Mouse (Mus musculus): ENCODE data around the gene Dera.

Dera gene

DNA sequence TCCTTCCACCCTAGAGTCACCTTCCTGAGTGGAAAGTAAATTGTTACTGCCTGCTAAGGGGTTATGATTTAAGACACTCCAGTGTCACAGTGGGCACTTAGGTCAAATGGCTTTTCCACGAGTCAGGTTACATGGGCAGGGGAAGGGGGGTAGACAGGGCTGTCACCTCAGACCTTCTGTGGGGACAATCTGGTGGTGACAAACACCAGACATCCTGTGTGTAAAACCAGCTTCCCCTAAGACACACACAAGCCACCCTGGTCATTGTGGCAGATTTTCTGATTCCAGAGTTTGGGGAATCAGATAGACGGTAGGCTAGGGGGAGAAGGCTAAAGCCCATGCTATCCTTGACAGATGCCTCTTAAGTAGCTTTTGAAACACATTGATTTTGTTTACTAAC lies 41.1 kb downstream of the Dera start:
- in situ Hi-C loops (cut with MboI; ENCODE audit: low pct_unique_long_range_greater_than_20kb in 1 of 2, low sequenced_read_pairs in 2 of 2, unreplicated experiment in 1 of 2), result no loop called here

DNA sequence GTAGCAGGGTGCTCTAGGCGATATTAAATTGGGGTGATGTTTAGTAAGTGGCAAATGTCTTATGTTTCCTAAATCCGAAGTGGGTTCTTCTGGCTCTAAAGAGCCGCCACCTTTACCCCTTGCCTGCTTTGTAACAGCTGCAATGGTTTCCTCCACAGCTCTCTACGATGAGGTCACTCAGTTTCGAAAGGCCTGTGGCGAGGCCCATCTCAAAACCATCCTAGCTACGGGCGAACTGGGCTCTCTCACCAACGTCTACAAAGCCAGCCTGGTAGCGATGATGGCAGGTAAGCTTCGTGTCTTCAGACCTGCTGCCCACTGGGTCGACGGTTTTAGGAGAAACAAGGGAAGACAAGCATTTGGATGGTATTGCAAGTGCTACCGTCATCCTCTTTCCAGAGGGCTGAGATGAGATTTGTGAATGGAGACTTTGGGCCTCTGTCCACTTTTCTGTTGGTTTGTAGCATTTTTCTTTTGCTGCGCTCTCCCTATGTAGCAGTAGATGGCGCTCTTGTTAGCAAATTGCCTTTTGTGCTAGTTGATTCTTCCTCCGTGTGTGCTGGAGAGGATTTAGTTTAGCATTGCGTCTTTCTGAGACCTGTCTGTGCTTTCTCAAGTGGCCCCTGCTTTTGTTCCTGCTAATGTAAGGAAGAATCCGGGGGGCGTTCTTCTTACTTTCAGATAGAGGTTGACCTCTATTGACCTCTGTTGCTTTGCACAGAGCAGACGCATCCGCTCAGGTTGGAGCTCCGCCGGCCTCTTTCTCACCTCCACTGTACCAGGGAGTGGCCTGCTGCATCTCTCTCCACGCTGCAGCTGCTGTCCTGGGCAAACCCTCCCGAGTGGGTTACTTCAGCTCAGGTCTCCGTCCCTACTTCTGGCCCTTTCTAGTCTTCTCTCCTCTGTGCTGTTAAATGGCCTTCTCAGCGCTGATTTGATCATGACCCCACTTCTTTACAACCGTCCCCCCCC lies 42.5 kb downstream of the Dera start:
- in situ Hi-C loops (cut with MboI; ENCODE audit: low pct_unique_long_range_greater_than_20kb in 1 of 2, low sequenced_read_pairs in 2 of 2, unreplicated experiment in 1 of 2), result no loop called here

DNA sequence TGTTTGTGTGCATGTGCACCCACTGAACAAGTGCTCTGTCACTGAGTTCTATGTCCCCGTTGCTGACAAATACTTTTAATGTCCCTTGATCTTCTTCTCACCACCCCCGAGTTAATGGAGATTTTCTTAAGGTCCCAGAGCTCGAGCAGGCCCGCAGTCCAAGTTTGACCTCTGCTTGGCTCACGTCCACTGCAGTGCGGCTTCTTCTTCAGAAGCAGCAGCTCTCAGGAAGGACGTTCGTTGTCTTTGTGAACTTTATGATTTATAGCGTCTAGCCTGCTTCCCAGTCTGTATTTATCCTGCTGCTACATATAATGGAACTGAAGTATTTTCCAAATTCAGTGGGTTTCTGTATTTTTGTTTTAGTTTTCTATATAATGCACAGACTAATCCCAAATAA lies 44.9 kb downstream of the Dera start:
- in situ Hi-C loops (cut with MboI; ENCODE audit: low pct_unique_long_range_greater_than_20kb in 1 of 2, low sequenced_read_pairs in 2 of 2, unreplicated experiment in 1 of 2), result no loop called here

DNA sequence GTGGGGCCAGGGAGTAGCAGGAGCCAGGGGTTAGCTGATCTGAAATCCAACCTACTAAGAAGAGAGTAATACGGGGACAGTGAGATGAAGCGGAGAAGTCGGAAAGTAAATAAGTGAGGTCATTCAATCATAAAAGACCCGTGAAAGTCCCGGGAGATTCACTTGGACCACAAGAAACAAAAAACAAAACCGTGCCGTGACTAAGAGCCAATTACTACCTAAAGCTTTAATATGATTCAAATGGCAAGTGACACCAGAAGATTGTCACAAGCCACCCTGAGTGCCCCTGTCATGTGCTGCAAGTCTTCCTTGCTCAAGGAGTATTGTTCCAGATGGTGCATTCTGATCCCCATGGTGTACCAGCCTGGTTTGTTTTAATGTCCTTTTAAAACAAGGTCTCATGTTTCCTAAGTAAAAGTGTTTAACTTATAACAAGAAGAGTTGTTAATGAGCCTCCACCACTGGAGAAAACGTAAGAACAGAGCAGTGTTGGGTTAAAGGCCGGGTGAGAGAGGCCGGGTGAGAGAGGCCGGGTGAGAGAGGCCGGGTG lies 49.2 kb downstream of the Dera start:
- in situ Hi-C loops (cut with MboI; ENCODE audit: low pct_unique_long_range_greater_than_20kb in 1 of 2, low sequenced_read_pairs in 2 of 2, unreplicated experiment in 1 of 2), result no loop called here

DNA sequence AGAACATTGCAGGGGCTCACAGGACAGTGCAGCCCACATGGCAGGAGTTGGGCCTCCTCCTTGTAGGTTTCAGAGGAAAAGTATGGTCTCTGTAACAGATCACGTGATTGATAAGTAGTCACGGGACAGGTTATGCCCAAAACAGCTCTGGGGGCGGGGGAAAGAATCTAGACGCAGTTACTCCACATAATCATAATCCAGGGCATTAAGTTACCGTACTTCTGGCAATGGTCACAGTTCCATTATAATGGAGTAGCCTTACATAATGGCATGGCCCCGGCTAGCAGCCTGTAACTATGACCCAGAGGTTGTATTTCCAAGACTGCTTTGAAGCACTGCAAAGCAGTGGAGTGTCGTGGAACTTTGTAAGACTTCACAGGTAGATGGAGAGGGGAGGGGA lies 49.8 kb downstream of the Dera start:
- in situ Hi-C loops (cut with MboI; ENCODE audit: low pct_unique_long_range_greater_than_20kb in 1 of 2, low sequenced_read_pairs in 2 of 2, unreplicated experiment in 1 of 2), result no loop called here

DNA sequence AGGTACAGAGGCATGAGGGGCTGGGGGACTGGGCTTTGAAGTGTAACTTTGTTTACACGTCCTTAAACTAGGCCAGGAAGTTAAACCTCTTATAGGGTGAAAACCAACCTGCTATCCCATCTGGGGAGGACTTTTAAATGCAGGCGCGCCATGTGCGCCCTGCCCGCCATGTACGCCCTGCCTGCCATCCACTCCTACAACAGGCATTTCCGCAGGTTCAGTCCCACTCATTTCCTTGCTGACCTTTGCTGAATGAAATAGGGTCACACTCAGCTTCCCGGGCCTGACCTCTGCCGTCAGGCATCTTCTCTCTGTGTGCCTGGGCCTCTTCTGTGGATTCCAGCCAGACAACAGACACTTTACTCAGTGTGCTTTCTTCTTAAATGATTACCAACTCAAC lies 50.3 kb downstream of the Dera start:
- in situ Hi-C loops (cut with MboI; ENCODE audit: low pct_unique_long_range_greater_than_20kb in 1 of 2, low sequenced_read_pairs in 2 of 2, unreplicated experiment in 1 of 2), result no loop called here

DNA sequence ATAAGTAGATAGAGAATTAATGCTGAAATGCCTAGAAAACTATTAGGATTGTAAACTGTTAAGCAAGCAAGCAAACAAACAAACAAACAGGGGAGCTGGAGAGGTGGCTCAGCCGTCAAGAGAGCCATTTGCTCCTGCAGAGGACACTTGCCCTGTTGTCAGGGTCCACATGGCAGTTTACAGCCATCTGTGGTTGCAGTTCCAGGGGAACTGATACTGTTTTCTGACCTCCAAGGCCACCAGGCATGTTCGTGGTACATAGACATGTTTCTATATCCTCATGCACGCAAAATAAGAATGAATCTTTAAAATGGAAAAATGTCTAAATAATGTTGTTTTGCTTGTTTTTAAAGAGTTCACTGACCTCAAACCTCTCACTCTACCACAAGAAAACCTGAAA lies 52.0 kb downstream of the Dera start:
- in situ Hi-C loops (cut with MboI; ENCODE audit: low pct_unique_long_range_greater_than_20kb in 1 of 2, low sequenced_read_pairs in 2 of 2, unreplicated experiment in 1 of 2), result no loop called here

DNA sequence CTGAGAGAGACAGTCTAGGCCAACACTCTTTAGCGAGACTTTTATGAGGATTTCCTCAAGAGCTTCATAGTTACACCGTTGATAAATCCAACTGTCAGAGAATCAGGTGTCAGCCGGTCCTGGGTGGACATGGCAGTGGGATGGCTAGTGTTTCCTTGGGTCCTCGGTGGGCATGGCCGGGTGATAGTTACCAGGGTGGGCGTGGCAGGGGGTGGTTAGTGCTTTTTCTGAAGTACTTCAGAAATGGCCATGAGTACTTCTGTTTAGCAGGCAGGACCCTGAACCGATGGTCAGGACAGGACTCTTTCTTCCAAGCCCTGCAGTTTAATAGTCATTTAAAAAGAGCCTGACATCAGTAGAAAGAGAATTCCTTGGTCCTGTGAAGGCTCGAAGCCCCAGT lies 52.5 kb downstream of the Dera start:
- in situ Hi-C loops (cut with MboI; ENCODE audit: low pct_unique_long_range_greater_than_20kb in 1 of 2, low sequenced_read_pairs in 2 of 2, unreplicated experiment in 1 of 2), result no loop called here

DNA sequence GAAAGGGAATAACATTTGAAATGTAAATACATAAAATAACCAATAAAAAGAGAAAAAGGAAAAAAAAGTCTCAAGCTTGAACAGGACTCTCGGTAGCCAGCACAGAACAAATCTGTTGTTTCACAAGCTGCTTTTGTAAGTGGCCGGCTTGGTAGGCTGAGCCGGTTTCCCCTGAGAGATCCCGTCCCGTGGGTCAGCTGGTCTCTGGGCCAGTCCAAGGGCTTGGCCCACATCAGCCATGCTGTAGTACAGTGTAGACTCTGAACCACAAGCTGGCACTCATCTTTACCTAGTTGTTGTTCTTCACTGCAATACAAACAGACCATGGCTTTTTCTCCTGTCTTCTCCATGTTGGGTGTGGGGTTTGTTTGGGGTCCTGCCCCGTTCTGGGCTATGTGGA lies 53.0 kb downstream of the Dera start:
- in situ Hi-C loops (cut with MboI; ENCODE audit: low pct_unique_long_range_greater_than_20kb in 1 of 2, low sequenced_read_pairs in 2 of 2, unreplicated experiment in 1 of 2), result no loop called here

DNA sequence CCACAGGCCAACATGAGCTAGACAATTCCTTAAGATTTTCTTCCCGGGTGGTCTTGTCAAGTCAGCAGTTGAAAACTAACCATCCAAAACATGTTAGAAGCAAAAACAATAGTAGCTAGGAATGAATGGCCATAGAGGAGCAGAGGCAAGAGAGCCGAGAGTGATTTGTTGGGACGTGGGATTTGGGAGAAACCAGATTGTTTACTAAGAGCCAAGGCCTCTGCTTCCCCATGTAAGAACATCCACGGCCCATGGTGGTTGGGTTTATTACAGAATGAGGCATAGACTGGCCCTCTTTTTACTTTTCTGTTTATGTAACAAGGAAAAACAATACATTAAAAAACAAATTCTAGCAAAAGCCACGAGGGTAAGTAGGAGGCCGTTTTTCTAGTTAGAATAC lies 54.4 kb downstream of the Dera start:
- in situ Hi-C loops (cut with MboI; ENCODE audit: low pct_unique_long_range_greater_than_20kb in 1 of 2, low sequenced_read_pairs in 2 of 2, unreplicated experiment in 1 of 2), result no loop called here

DNA sequence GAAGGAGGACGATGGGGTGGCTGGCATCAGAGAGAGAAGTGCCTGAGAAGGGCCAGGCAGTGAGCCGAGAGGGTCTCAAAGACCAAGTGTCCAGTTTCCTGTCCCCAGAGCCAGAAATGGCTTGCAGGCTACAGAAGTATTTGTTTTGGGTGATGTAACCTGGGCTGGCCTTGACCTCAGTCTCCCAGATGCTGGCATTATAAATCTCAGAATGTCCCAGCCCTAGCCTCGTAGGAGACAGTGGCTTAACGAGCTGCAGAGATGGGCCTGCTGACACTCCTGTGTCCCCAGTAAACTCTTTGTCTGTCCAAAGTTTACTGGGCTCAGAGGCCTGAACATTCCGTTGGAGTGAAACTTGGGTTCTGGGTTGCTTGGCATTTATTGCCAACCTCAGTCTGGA lies 55.8 kb downstream of the Dera start:
- in situ Hi-C loops (cut with MboI; ENCODE audit: low pct_unique_long_range_greater_than_20kb in 1 of 2, low sequenced_read_pairs in 2 of 2, unreplicated experiment in 1 of 2), result no loop called here

DNA sequence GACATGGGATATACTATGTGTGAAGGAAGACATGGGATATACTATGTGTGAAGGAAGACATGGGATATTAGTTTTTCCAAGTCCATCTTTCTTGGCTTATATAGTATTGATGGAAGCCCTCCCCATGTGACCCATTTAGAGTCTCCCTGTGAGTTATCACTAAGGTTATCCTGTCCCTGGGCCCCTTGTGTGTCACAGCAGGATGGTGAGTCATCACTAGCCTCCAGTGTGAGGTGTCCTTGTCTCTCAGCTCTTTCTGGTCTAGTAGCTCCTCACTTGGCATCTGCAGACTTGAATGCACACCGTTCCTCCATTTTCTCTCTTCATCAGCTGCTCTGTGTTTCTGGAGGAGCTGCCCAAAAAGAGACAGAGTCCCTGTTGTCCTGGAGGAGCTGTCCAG lies 59.7 kb downstream of the Dera start:
- in situ Hi-C loops (cut with MboI; ENCODE audit: low pct_unique_long_range_greater_than_20kb in 1 of 2, low sequenced_read_pairs in 2 of 2, unreplicated experiment in 1 of 2), result no loop called here

DNA sequence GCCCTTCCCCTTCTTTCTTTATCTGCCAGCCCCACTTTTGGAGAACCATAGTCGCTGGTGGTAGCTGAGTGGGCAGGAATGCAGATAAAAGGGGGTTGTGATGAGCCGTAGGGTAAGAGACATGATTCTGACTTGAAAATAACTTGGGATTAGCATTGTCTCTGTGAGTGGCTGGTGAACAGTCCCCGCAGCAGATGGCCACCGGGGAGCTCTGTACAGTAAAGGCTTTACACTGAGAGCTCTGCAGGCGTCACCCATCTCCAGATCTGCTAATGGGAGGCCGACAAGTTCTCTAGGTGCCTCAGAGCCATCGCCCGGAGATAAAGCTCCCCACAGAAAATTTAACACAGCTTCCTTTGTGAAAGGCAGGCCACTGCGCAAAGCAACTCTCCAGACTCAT lies 62.2 kb downstream of the Dera start:
- in situ Hi-C loops (cut with MboI; ENCODE audit: low pct_unique_long_range_greater_than_20kb in 1 of 2, low sequenced_read_pairs in 2 of 2, unreplicated experiment in 1 of 2), result no loop called here

DNA sequence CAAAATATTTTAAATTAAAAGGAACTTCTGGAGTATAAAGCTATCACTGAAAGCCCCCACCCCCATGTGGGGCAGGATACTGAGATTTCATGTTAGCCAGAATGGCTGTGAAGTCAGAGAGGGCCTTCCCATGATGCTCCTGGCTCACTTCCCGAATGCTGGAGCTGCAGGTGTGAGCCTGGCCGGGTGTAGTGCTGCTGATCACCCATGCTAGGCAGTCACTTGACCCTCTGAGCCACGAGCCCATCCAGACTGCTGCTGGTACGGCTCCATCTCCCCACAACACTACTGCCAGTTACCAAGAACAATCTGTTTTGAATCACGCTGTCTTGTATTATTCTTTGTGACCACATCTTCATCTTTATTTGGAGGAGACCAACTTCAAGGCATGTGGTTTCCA lies 68.2 kb downstream of the Dera start:
- in situ Hi-C loops (cut with MboI; ENCODE audit: low pct_unique_long_range_greater_than_20kb in 1 of 2, low sequenced_read_pairs in 2 of 2, unreplicated experiment in 1 of 2), result no loop called here

DNA sequence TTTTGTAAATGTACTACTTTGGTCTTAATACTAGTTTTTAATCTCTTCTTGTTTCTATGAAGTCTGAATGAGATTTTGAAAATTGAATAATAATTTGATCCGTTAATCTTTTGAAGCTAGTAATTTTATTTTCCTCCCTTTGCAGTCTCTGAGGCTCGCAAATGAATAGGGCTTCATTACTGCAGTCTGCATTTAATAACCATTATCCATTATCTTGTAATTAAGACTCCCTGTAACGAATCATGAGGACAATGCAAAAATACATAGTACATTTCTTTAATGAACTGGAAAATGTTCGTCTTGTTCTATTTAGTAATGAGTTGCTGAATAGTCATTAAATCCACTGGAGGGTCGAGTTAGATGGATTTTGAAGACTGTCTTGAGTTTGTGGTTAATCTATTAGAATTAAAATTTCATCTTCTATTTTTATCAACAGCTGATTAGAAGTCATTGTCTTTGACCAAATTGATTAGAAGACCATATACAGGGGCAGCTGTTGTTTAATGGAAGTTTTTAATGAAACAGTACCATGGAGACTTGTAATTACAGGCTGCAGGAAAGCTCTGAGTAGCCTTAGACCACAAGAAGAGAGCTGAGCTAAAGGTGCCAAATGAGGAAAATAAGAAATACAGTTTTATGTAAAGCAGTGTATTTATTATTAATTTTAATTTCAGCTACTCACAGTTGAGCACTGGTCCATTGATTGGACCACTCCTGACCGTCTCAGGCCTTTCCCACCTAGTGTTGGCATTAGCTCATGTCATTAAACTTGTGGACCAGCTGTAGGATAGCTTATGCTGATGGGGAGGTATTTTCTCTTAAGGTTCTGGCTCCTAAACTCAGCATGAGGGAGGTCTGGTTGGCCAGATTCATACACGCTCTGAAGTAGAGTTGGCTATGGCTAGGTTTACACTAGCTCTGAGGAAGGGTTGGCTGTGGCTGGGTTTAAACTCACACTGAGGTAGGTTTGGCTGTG lies 70.0 kb downstream of the Dera start:
- in situ Hi-C loops (cut with MboI; ENCODE audit: low pct_unique_long_range_greater_than_20kb in 1 of 2, low sequenced_read_pairs in 2 of 2, unreplicated experiment in 1 of 2), result no loop called here

DNA sequence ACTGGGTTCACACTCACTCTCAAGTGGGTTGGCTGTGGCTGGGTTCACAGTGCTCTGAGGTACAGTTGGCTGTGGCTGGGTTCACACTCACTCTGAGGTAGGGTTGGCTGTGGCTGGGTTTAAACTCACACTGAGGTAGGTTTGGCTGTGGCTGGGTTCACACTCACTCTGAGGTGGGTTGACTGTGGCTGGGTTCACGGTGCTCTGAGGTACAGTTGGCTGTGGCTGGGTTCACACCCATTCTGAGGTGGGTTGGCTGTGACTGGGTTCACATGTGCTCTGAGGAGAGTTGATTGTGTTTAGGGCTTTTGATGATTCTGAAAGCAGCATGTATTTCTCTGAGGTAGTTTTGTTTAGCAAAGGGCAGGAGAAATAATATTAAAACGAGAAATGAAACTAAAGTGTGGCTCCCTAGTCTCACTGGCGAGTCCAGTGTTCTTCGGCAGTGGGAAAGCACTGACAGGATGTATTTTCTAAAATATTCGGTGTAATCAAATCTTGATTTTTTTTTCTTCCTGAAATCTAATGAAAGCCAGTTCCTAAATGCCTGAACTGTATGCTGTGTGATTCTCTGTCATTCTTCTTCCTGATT lies 70.8 kb downstream of the Dera start:
- in situ Hi-C loops (cut with MboI; ENCODE audit: low pct_unique_long_range_greater_than_20kb in 1 of 2, low sequenced_read_pairs in 2 of 2, unreplicated experiment in 1 of 2), result no loop called here

DNA sequence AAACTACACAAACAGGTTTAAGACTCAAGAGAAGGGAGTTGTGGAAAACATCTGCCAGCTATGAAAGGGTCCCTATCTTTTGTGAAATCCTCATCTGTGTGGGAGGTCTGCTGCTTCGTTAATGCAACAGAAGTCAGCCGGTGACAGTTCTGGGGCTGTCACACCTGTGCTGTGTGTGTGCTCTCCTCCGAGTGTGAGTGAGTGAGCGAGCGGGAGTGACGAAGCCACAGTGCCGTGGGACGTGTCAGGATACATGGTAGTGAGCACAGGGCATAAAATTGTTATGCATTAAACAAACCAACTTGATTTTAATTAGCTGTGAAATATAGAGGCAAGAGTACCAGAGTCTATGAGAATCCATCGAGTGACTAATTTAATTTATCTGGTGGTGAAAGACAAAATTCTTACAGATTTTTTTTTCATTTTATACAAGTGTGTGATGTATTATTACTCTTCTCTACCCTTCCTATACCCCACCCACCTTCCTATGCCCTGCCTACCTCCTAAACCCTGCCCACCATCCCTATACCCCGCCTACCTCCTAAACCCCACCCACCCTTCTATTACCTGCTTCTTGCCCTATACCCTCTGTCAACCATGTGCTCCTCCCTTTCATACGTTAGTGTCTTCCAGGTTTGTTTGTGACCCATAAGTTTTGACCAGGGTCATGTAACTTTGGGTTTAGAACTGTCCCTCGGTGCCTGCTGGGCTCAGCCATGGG lies 74.9 kb downstream of the Dera start:
- in situ Hi-C loops (cut with MboI; ENCODE audit: low pct_unique_long_range_greater_than_20kb in 1 of 2, low sequenced_read_pairs in 2 of 2, unreplicated experiment in 1 of 2), result no loop called here

DNA sequence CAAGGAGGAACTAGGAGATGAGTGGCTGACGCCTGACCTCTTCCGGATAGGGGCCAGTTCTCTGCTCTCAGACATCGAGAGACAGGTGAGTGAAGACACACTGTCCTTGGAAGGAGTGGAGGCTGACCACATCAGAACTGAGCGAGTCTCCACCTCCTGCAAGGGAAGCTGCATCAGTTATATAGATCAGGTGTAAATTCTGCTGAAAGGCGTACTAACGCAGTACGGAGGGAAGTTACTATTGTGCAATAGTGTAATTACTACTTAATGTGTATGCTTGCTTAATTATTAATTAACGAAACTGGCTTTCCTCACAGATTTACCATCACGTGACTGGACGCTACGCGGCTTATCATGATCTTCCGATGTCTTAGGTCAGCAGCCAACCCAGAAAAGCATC lies 82.5 kb downstream of the Dera start:
- in situ Hi-C loops (cut with MboI; ENCODE audit: low pct_unique_long_range_greater_than_20kb in 1 of 2, low sequenced_read_pairs in 2 of 2, unreplicated experiment in 1 of 2), result no loop called here

Data from mouse embryonic stem cell (cell line).